Mouse (Mus musculus) kidney, adult 2 months (tissue): ENCODE measurements around the gene Slc24a3.

Experiments
- CTCF ChIP-seq: fragments of 200-500 bp; conservative IDR thresholded peaks from 2 replicates; pipeline ENCODE4 v1.5.1; 2011; ENCODE audit warnings: low read depth, mild to moderate bottlenecking, control low read depth, low read length, moderate library complexity, mixed read lengths; ENCODE audit not compliant: insufficient read depth, insufficient read length
- POLR2A ChIP-seq: fragments of 200-500 bp; IDR thresholded peaks from one replicate; pipeline ENCODE4 v1.6.1; 2011; ENCODE audit warnings: low read depth, low read length, control low read depth

DNA sequence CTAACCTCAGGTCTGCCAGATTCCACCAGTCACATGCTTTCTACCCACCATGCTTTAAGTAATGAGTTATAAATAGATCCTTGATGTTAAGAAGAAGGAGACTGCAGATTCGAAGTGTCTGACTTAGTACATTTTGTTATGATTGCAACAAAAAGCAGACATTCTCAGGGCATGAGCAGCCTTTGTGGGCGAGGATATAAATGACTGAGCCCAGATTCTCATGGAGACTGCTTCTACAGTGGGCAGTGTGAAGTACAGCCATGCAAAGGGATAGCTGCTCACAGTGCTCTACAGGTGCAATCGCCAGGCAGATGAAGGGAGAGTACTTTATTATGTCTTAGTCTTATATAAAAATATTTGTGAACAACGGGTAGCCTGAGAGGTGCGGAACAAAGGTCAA lies 49.8 kb upstream of the Slc24a3 start:
- TF ChIP-seq CTCF (no peak), POLR2A (no peak)
